In genomic region chr5:128600072-128601021, GRCm38 (mm10) we compare ENCODE assay signal across 8 mouse cellular contexts. TPM values are rescaled to one million over a fixed set of nuclear protein-coding genes. Genes with fewer than 3 reads are reported as not detected.
DNase-seq lines count a peak whose midpoint lies in the region; ATAC-seq and TF ChIP-seq lines count a peak whose summit lies in the region.

TSS of gene Fzd10 (plus strand) at chr5:128600844.

- no peaks in the 10 kb centered on the region for H3K9me3 ChIP-seq in heart, embryonic 15.5 days (replicated peaks)
- H3K9me3 ChIP-seq in limb, embryonic 13.5 days = no peaks in the 10 kb centered on the region
- no peaks in the 10 kb centered on the region for H3K9me3 ChIP-seq in midbrain, postnatal 0 days (ENCODE audit: low read length)

- no peak for TF ChIP-seq CTCF in cortical plate, adult 2 months (IDR thresholded peaks at IDR 0.05; ENCODE audit: extremely low read depth, insufficient read depth, low read length)
- no peak for TF ChIP-seq CTCF in midbrain, postnatal 0 days (IDR thresholded peaks at IDR 0.05)

- H3K27me3 ChIP-seq in heart, embryonic 15.5 days = peaks cover 94% of the 10 kb centered on the region
- peaks cover 33% of the 10 kb centered on the region for H3K27me3 ChIP-seq in limb, embryonic 13.5 days
- peaks cover 20% of the 10 kb centered on the region for H3K27me3 ChIP-seq in midbrain, postnatal 0 days (ENCODE audit: insufficient read depth, low read length)

- peak; percentile 38; the same call in 1 of the 2 replicates for ATAC-seq in heart, embryonic 15.5 days (replicated peaks; ENCODE audit: insufficient number of reproducible peaks, insufficient read depth, low FRiP score, low read depth)
- ATAC-seq in limb, embryonic 13.5 days (ENCODE audit: low FRiP score, low read depth) = peak; percentile 51
- peak; percentile 44; the same call in 1 of the 2 replicates for ATAC-seq in midbrain, postnatal 0 days (ENCODE audit: low FRiP score)

- peak within 1 kb of the TSS; percentile 31 for H3K9ac ChIP-seq in heart, embryonic 15.5 days
- H3K9ac ChIP-seq in limb, embryonic 13.5 days = peak within 1 kb of the TSS; percentile 84
- H3K9ac ChIP-seq in midbrain, postnatal 0 days (replicated peaks; ENCODE audit: low read length, poor library complexity, severe bottlenecking) = peak within 1 kb of the TSS; percentile 51

- H3K4me2 ChIP-seq in heart, embryonic 15.5 days = peak within 1 kb of the TSS; percentile 99
- peak within 1 kb of the TSS; percentile 91 for H3K4me2 ChIP-seq in limb, embryonic 13.5 days (replicated peaks)
- H3K4me2 ChIP-seq in midbrain, postnatal 0 days (ENCODE audit: low read depth, low read length, poor library complexity, severe bottlenecking) = peak within 1 kb of the TSS; percentile 88

- H3K4me3 ChIP-seq in cortical plate, adult 2 months (ENCODE audit: insufficient read depth, low read length) = peak within 1 kb of the TSS; percentile 26
- H3K4me3 ChIP-seq in heart, embryonic 15.5 days = peak within 1 kb of the TSS; percentile 65
- peak within 1 kb of the TSS; percentile 65 for H3K4me3 ChIP-seq in limb, embryonic 13.5 days
- peak within 1 kb of the TSS; percentile 60 for H3K4me3 ChIP-seq in midbrain, postnatal 0 days (ENCODE audit: low read depth, low read length)

- H3K36me3 ChIP-seq in heart, embryonic 15.5 days = no peaks in the 10 kb centered on the region
- H3K36me3 ChIP-seq in limb, embryonic 13.5 days = no peaks in the 10 kb centered on the region
- H3K36me3 ChIP-seq in midbrain, postnatal 0 days (ENCODE audit: insufficient read depth, low read length) = no peaks in the 10 kb centered on the region

- no peaks in the 10 kb centered on the region for H3K4me1 ChIP-seq in cortical plate, adult 2 months (ENCODE audit: control insufficient read depth, insufficient read depth, low read length)
- peaks cover 36% of the 10 kb centered on the region for H3K4me1 ChIP-seq in heart, embryonic 15.5 days (replicated peaks)
- peaks cover 79% of the 10 kb centered on the region for H3K4me1 ChIP-seq in limb, embryonic 13.5 days
- 0 out of 2 replicates have a peak, but pooled peaks cover 3% of the 10 kb centered on the region for H3K4me1 ChIP-seq in midbrain, postnatal 0 days (ENCODE audit: insufficient read depth, low read length)

- no peak within 1 kb of the TSS for H3K27ac ChIP-seq in cortical plate, adult 2 months (ENCODE audit: insufficient read depth, low read length)
- H3K27ac ChIP-seq in heart, embryonic 15.5 days = no peak within 1 kb of the TSS
- peak within 1 kb of the TSS; percentile 93 for H3K27ac ChIP-seq in limb, embryonic 13.5 days
- H3K27ac ChIP-seq in midbrain, postnatal 0 days (ENCODE audit: low read depth, low read length) = peak within 1 kb of the TSS; percentile 68

- no peak for TF ChIP-seq POLR2A in cortical plate, adult 2 months (IDR thresholded peaks at IDR 0.05; ENCODE audit: extremely low read depth, insufficient read depth, low read length)

- intact Hi-C loops in left cerebral cortex, postnatal 4 days (cut with DNase I) = no loop called here

- peak; percentile 81 for DNase-seq in left cerebral cortex, postnatal 4 days
- no peak for DNase-seq in left cerebral cortex, adult 11 months (ENCODE audit: low spot score)
- peak; percentile 65 for DNase-seq in midbrain, postnatal 0 days (ENCODE audit: low spot score)
- DNase-seq in thymus, postnatal 14 days = peak; percentile 84
- DNase-seq in spleen, adult 12 weeks (ENCODE audit: low spot score) = no peak

- WGBS in heart, embryonic 15.5 days = under 1% methylated on average over 71 of the region's 73 CpGs
- under 1% methylated on average over 67 of the region's 73 CpGs for WGBS in limb, embryonic 13.5 days
- WGBS in midbrain, postnatal 0 days = under 1% methylated on average over 56 of the region's 73 CpGs

RNA-seq across cellular contexts. Expression of gene Fzd10, which starts in this region (rescaled TPM):
- total RNA-seq in left cerebral cortex, postnatal 4 days (2021) = 1 to 10 TPM; 3.0 TPM
- polyA plus RNA-seq in cortical plate, adult 2 months (2012; rRNA removed) = 1.9 TPM in 2 replicates
- polyA plus RNA-seq in heart, embryonic 15.5 days (2015; fragmentation: Nextera tagmentation; extraction: Ambion mirVana) = 0.23 and 0.30 TPM in 2 replicates
- 5.6 and 7.1 TPM in 2 replicates for polyA plus RNA-seq in limb, embryonic 13.5 days (2015; fragmentation: Nextera tagmentation; extraction: Ambion mirVana)
- 19.6 and 20.8 TPM in 2 replicates for total RNA-seq in midbrain, postnatal 0 days (2014; rRNA removed)
- 2.7 and 3.3 TPM in 2 replicates for polyA plus RNA-seq in midbrain, postnatal 0 days (2015; fragmentation: Nextera tagmentation; extraction: Ambion mirVana)

Comparison
In these comparisons a context has a peak if more than half of its experiments do, and no peak if none do; other contexts are left out.
1. DNase-seq: peak in left cerebral cortex, postnatal 4 days (single experiment), midbrain, postnatal 0 days (single experiment) and thymus, postnatal 14 days (single experiment); none in left cerebral cortex, adult 11 months (single experiment) and spleen, adult 12 weeks (single experiment).
2. Peak in ATAC-seq, H3K4me3 ChIP-seq, H3K9ac ChIP-seq and H3K4me2 ChIP-seq in heart, embryonic 15.5 days; RNA of the gene not detected or under 1 TPM.
3. H3K27ac ChIP-seq: peak in limb, embryonic 13.5 days (single experiment) and midbrain, postnatal 0 days (single experiment); none in cortical plate, adult 2 months (single experiment) and heart, embryonic 15.5 days (single experiment).
4. H3K9ac ChIP-seq: peak in every context shown above with its lines; median percentile 84 in limb, embryonic 13.5 days; 51 in midbrain, postnatal 0 days; 31 in heart, embryonic 15.5 days.
5. Peak in every context shown above with its lines, with median percentiles within 50 percentile points of each other: H3K4me3 ChIP-seq, ATAC-seq and H3K4me2 ChIP-seq.